13 mouse cellular contexts compared by ENCODE assay signal in the genomic region with DNA sequence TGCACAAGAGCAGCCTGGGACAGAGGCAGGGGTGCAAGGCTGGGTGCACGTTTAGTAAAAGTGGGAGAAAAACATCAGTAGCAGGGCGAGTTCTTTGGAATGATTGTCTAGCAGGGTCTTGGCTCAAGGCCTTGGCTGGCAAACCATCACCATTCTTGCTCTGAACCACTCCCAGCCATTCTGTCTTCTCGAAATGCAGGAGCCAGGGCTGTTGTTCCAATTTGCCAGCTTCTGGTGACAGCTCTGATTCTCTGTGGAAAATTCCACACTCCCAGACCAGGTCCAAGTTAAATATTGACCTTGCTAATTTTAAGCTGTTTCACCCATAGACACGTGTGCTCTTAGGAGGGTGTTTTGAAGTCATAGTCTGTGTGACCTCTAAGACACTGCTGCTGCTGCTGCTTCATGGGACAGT.
DNase-seq lines count a peak whose midpoint lies in the region; ATAC-seq lines count a peak whose summit lies in the region.
"Had no signal": no experiment of that assay in that cellular context is flagged by ENCODE, and none has a peak within 500 bp of the region (broad histone marks: within the 10 kb centered on the region; RNA-seq: fewer than 3 reads in every experiment).

No protein-coding gene starts in this region.

- H3K36me3 ChIP-seq in kidney, embryonic 14.5 days (ENCODE audit: control insufficient read depth, insufficient read depth, low read length) = no peaks in the 10 kb centered on the region
- H3K36me3 ChIP-seq: embryonic facial prominence, embryonic 12.5 days; limb, embryonic 13.5 days; midbrain, embryonic 15.5 days had no signal

- peak; percentile 41 to 53 for DNase-seq in cerebellum, postnatal 14 days
- DNase-seq in kidney, adult 11 months = peak; percentile 82
- peak; percentile 61 for DNase-seq in kidney, adult 18-20 months
- peak; percentile 37 for DNase-seq in kidney, postnatal 10 days
- no peak for DNase-seq in adrenal gland, postnatal 14 days
- DNase-seq: forebrain, postnatal 0 days; liver, postnatal 0 days; thymus, postnatal 25 days had no signal

- no peak for ATAC-seq in cerebellum, adult (ENCODE audit: insufficient number of reproducible peaks, low FRiP score, low TSS enrichment)
- no peak for ATAC-seq in kidney, embryonic 14.5 days (ENCODE audit: low FRiP score, low TSS enrichment)
- ATAC-seq: forebrain, postnatal 0 days; liver, postnatal 0 days; midbrain, embryonic 15.5 days had no signal

- no peak overlapping the region for H3K4me3 ChIP-seq in kidney, embryonic 14.5 days (ENCODE audit: low read length)
- H3K4me3 ChIP-seq: embryonic facial prominence, embryonic 12.5 days; limb, embryonic 13.5 days; midbrain, embryonic 15.5 days had no signal

- H3K4me2 ChIP-seq in kidney, embryonic 14.5 days (replicated peaks; ENCODE audit: low read depth, low read length) = no peak overlapping the region
- H3K4me2 ChIP-seq: embryonic facial prominence, embryonic 12.5 days; limb, embryonic 13.5 days; midbrain, embryonic 15.5 days had no signal

- peaks cover 6% of the 10 kb centered on the region; the same call in 1 of the 2 replicates for H3K4me1 ChIP-seq in kidney, embryonic 14.5 days (ENCODE audit: control insufficient read depth, insufficient read depth, low read length)
- H3K4me1 ChIP-seq: midbrain, embryonic 15.5 days had no signal

- no peak overlapping the region for H3K9ac ChIP-seq in kidney, embryonic 14.5 days (ENCODE audit: low read depth, low read length)
- H3K9ac ChIP-seq: embryonic facial prominence, embryonic 12.5 days; forebrain, postnatal 0 days; limb, embryonic 13.5 days; liver, postnatal 0 days; midbrain, embryonic 15.5 days had no signal

- no peaks in the 10 kb centered on the region for H3K9me3 ChIP-seq in kidney, embryonic 14.5 days (ENCODE audit: control insufficient read depth, low read length)
- H3K9me3 ChIP-seq: embryonic facial prominence, embryonic 12.5 days; limb, embryonic 13.5 days; midbrain, embryonic 15.5 days had no signal

- H3K27ac ChIP-seq in kidney, embryonic 14.5 days (ENCODE audit: low read depth, low read length) = no peak overlapping the region
- H3K27ac ChIP-seq: embryonic facial prominence, embryonic 12.5 days; limb, embryonic 13.5 days; midbrain, embryonic 15.5 days had no signal

- 56% methylated on average over 4 of the region's 4 CpGs for WGBS in kidney, embryonic 14.5 days

- H3K27me3 ChIP-seq in kidney, embryonic 14.5 days (ENCODE audit: control insufficient read depth, insufficient read depth, low read length) = no peaks in the 10 kb centered on the region
- H3K27me3 ChIP-seq: embryonic facial prominence, embryonic 12.5 days; limb, embryonic 13.5 days; midbrain, embryonic 15.5 days had no signal
